Mouse (Mus musculus) E14TG2a.4 (cell line): ENCODE results near the gene Itpr1.

Experiments used
- H3K27me3 ChIP-seq: 2 replicates; pipeline ENCODE4 v1.6.1; 2014; ENCODE audit warnings: low read length, control low read depth; ENCODE audit not compliant: insufficient read depth
- H3K36me3 ChIP-seq: 2 replicates; pipeline ENCODE4 v1.6.1; 2014; ENCODE audit warnings: low read length, control low read depth; ENCODE audit not compliant: insufficient read depth
- H3K4me1 ChIP-seq: replicated peaks from 2 replicates; pipeline ENCODE4 v1.6.1; 2014; ENCODE audit warnings: low read depth, low read length, control low read depth
- H3K4me3 ChIP-seq: replicated peaks from 2 replicates; pipeline ENCODE4 v1.5.1; 2014; ENCODE audit warnings: mild to moderate bottlenecking, low read length
- H3K9me3 ChIP-seq: 2 replicates; pipeline ENCODE4 v1.6.1; 2014; ENCODE audit warnings: low read length, control low read depth
- CTCF ChIP-seq: conservative IDR thresholded peaks from 2 replicates; pipeline ENCODE4 v1.5.1; 2014; ENCODE audit warnings: low read length
- NANOG ChIP-seq: IDR thresholded peaks from 2 replicates; pipeline ENCODE4 v1.6.1; 2014; ENCODE audit warnings: borderline replicate concordance, low read length, mixed read lengths
- POU5F1 ChIP-seq: IDR thresholded peaks from 2 replicates; pipeline ENCODE4 v1.6.1; 2014; ENCODE audit warnings: low read length, borderline replicate concordance

The Itpr1 gene

GRCm38 (mm10) chr6:108529150-108529549, 316.3 kb downstream of the Itpr1 start:
- no peak for TF ChIP-seq POU5F1
- no peak for TF ChIP-seq NANOG
- no peak for TF ChIP-seq CTCF
- H3K4me1 ChIP-seq = peaks cover 59% of the 10 kb centered on the region
- peaks cover 27% of the 10 kb centered on the region for H3K36me3 ChIP-seq
- no peak overlapping the region for H3K4me3 ChIP-seq
- H3K27me3 ChIP-seq = no peaks in the 10 kb centered on the region
- H3K9me3 ChIP-seq = no peaks in the 10 kb centered on the region

DNA sequence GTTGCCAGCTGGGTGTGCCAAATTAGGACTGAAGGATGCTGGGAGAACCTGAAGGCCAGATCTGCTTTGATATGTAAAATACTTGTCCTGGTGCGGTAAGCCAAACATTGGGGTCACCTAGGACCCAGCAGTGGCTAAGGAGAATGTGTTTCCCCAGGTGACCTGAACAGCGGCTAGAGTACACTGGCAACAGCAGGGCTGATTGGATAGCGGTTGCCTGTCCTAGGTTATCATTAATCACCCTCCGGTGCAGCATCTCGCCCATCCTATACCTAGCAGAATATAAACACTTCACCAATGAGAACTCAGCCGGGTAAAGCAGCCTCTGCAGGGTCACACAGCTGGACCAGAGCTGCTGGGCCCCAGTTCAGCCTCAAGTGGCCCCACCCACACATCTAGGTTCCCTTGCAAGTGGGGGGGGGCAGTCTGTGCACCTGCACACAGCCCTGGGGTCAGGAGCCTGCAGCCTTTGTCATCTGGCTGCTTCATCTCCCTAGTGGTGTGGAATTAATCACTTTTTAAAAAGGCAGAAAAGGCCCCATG, 318.0 kb downstream of the Itpr1 start:
- H3K4me3 ChIP-seq = peak overlapping the region; percentile 51
- no peaks in the 10 kb centered on the region for H3K9me3 ChIP-seq
- H3K36me3 ChIP-seq = peaks cover 13% of the 10 kb centered on the region; the same call in 1 of the 2 replicates
- H3K27me3 ChIP-seq = no peaks in the 10 kb centered on the region
- TF ChIP-seq CTCF = no peak
- TF ChIP-seq POU5F1 = no peak
- TF ChIP-seq NANOG = no peak
- H3K4me1 ChIP-seq = peaks cover 68% of the 10 kb centered on the region

GRCm38 (mm10) chr6:108531324-108532311, 318.7 kb downstream of the Itpr1 start:
- peaks cover 14% of the 10 kb centered on the region; the same call in 1 of the 2 replicates for H3K36me3 ChIP-seq
- H3K27me3 ChIP-seq = no peaks in the 10 kb centered on the region
- H3K9me3 ChIP-seq = no peaks in the 10 kb centered on the region
- TF ChIP-seq NANOG (no peak), CTCF (no peak)
- peak overlapping the region; percentile 51 for H3K4me3 ChIP-seq
- H3K4me1 ChIP-seq = peaks cover 68% of the 10 kb centered on the region

DNA sequence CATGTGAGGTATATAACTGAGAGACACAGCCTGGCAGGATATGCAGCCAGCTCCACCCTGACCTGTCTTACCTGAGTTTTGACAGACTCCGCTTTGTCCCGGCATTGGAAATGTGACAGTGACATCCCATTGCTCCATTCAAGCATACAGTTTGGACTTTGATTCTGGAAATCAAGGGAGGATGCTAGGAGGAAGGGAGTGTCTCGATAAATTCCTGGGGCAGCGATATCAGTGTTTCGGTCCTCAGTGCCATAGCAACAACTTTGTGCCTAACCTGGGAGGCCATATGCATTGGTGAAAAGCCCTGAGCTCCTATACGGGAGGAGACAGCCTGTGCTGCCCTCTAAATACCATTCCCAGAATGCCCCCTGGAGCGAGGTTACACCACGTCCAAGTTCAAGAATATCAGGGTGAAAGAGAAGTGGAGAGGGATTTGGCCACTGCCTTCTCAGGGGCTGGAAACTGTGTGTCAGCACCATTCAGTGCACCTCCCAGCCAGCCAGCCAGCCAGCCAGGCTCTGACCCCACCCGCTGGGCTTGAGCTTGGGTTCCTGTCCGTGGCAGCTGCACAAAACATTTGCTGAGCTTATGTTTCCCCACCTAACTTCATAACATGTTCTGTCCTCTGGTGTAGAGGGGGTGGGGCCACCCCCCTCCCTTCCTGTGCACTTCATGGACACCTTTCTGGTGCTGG, 319.7 kb downstream of the Itpr1 start:
- peaks cover 22% of the 10 kb centered on the region for H3K36me3 ChIP-seq
- no peaks in the 10 kb centered on the region for H3K9me3 ChIP-seq
- peaks cover 68% of the 10 kb centered on the region for H3K4me1 ChIP-seq
- peak overlapping the region; percentile 51 for H3K4me3 ChIP-seq
- no peaks in the 10 kb centered on the region for H3K27me3 ChIP-seq
- TF ChIP-seq NANOG = no peak
- TF ChIP-seq POU5F1 = no peak
- no peak for TF ChIP-seq CTCF

DNA sequence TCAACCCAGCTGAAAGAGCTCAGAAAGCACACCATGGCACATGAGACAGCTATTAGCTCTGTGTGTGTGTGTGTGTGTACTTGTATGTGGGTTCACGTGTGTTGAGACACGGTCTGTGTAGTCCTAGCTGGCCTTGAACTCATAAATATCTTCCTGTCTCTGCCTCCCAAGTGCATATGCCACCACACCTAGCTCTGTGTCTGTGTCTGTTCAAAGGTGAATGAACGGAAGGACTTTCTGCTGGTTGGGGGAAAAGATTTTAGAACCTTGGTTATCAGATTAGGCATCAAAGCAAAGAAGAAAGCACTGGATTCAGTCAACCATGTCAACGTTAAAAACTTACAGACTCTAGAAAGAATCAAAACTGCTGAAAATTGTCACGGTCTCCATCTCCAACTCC, 321.2 kb downstream of the Itpr1 start:
- Histone ChIP-seq H3K4me1 (peaks cover 54% of the 10 kb centered on the region), H3K36me3 (peaks cover 15% of the 10 kb centered on the region), H3K9me3 (no peaks in the 10 kb centered on the region), H3K4me3 (no peak overlapping the region), H3K27me3 (no peaks in the 10 kb centered on the region)
- no peak for TF ChIP-seq NANOG
- TF ChIP-seq POU5F1 = no peak
- TF ChIP-seq CTCF = no peak

DNA sequence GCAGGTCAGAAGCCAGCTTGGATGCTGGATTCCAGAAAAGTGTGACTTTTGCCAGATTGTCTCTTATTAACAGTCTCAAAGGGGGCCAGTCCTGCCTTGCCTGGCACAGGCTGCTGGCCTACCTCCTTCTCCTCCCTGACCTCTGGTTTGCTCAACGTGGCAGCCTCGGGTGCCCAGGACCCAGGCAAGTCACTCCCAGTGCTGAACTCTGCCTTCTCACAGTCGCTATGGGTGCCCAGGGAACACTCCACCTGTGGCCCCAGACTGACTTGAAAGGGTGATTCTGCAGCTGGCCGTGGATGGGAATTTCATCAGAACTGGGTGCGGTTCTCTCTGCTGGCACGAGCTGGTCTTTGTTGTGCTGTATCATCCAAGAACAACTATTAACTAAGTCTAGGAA, 321.7 kb downstream of the Itpr1 start:
- H3K9me3 ChIP-seq = no peaks in the 10 kb centered on the region
- peaks cover 13% of the 10 kb centered on the region for H3K36me3 ChIP-seq
- no peak for TF ChIP-seq CTCF
- no peak for TF ChIP-seq POU5F1
- no peak for TF ChIP-seq NANOG
- peaks cover 49% of the 10 kb centered on the region for H3K4me1 ChIP-seq
- H3K27me3 ChIP-seq = no peaks in the 10 kb centered on the region
- no peak overlapping the region for H3K4me3 ChIP-seq

DNA sequence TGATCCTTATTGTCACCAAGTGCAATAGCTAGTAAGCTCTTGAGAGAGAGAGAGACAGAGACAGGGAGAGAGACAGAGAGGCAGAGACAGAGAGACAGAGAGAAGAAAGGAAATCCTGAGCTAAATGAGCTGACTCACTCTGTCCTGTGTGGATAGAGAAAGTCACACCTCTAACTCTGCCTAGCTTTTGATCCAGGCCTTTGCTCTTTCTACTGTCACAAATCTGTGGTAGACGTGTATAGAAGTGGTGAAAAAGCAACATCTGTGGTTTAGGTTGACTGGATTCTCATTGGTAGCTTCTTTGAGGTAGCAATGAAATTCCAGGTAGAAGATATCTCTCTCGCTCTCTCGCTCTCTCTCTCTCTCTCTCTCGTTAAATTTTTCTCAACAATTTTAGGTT, 322.4 kb downstream of the Itpr1 start:
- peaks cover 15% of the 10 kb centered on the region for H3K36me3 ChIP-seq
- H3K4me1 ChIP-seq = peaks cover 43% of the 10 kb centered on the region
- H3K9me3 ChIP-seq = no peaks in the 10 kb centered on the region
- no peaks in the 10 kb centered on the region for H3K27me3 ChIP-seq
- no peak overlapping the region for H3K4me3 ChIP-seq
- TF ChIP-seq NANOG = no peak
- TF ChIP-seq POU5F1 = no peak
- no peak for TF ChIP-seq CTCF

- Histone ChIP-seq H3K4me1 (peaks cover 30% of the 10 kb centered on the region), H3K36me3 (peaks cover 19% of the 10 kb centered on the region), H3K9me3 (no peaks in the 10 kb centered on the region), H3K4me3 (no peak overlapping the region), H3K27me3 (no peaks in the 10 kb centered on the region)
- TF ChIP-seq POU5F1 (no peak), CTCF (no peak), NANOG (no peak)
Measured at GRCm38 (mm10) chr6:108536546-108537317, 323.8 kb downstream of the Itpr1 start.
